Mouse (Mus musculus) kidney, adult 2 months (tissue): ENCODE data around the gene Dlec1.

Experiments
- CTCF ChIP-seq: fragments of 200-500 bp; conservative IDR thresholded peaks from 2 replicates; pipeline ENCODE4 v1.5.1; 2011; ENCODE audit warnings: low read depth, mild to moderate bottlenecking, control low read depth, low read length, moderate library complexity, mixed read lengths; ENCODE audit not compliant: insufficient read depth, insufficient read length
- POLR2A ChIP-seq: fragments of 200-500 bp; IDR thresholded peaks from one replicate; pipeline ENCODE4 v1.6.1; 2011; ENCODE audit warnings: low read depth, low read length, control low read depth

DNA sequence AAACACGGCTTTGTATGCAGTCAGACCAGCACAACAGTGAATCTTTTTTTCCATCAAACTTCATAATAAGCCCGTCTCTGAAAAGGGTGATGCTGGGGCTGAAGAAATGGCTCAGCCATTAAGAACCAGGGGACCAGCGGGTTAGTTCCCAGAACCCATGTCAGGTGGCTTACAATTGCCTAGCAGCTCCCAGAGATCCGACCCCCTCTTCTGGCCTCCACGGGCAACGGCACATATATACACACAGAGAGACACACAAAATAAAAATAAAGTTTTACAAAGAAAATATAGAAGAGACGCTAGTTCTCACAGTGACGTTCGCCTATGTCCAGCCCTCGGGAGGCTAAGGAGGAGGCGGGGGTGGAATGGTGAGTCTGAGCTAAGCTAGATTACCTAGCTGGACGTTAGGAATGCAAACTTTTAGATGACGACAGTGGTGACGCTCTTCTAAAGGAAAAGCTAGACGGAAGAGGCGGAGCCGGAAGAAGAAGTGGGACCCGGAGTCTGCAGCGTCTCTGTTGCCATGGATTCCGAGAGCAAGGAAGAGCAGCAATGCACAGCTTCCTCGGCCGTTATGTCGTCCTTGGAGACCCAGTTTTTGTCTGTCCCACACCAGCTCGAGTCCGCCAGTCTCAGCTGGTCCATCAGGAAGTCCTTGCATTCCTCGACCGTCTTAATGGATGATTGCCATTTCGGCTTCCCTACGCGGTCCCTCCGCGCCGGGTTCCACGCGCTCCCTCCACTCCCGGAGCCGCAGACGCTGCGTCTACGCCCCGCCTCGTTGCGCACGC, at the start of gene Dlec1:
- 0 out of 2 replicates have a peak, but pooled peaks have one; percentile 20 for TF ChIP-seq CTCF
- no peak for TF ChIP-seq POLR2A
